Mouse (Mus musculus) embryonic facial prominence, embryonic 11.5 days (tissue): ENCODE measurements around the gene Cope. TPM values are rescaled to one million over a fixed set of nuclear protein-coding genes. Genes with fewer than 3 reads are reported as not detected.
A peak's percentile ranks its signal among the peaks of the same experiment; 100 is the strongest.

Experiments used
- ATAC-seq: fragments of 200-750 bp; cut with Nextera tagmentation; replicated peaks from 2 replicates; pipeline ENCODE4 v1.8.0; 2017; ENCODE audit warnings: low read depth; ENCODE audit not compliant: insufficient number of reproducible peaks, low FRiP score, low TSS enrichment
- DNase-seq: peaks from one replicate; pipeline ENCODE4 v3.0.0-alpha.2; 2015; ENCODE audit warnings: low spot score
- H3K27ac ChIP-seq: fragments of 300-500 bp; sonication (generic); replicated peaks from 2 replicates; pipeline ENCODE4 v1.5.1; 2014; ENCODE audit warnings: mild to moderate bottlenecking, low read depth, low read length, control low read depth
- H3K27me3 ChIP-seq: fragments of 300-500 bp; sonication (generic); 2 replicates; pipeline ENCODE4 v1.6.1; 2014; ENCODE audit warnings: mild to moderate bottlenecking, low read length, moderate library complexity, mixed read lengths; ENCODE audit not compliant: control insufficient read depth, insufficient read depth
- H3K36me3 ChIP-seq: fragments of 300-500 bp; sonication (generic); replicated peaks from 2 replicates; pipeline ENCODE4 v1.6.1; 2014; ENCODE audit warnings: low read depth, mild to moderate bottlenecking, low read length, moderate library complexity, mixed read lengths; ENCODE audit not compliant: control insufficient read depth, insufficient read depth
- H3K4me1 ChIP-seq: fragments of 300-500 bp; sonication (generic); 2 replicates; pipeline ENCODE4 v1.6.1; 2014; ENCODE audit warnings: low read length, mixed read lengths; ENCODE audit not compliant: control insufficient read depth, insufficient read depth
- H3K4me2 ChIP-seq: fragments of 300-500 bp; sonication (generic); 2 replicates; pipeline ENCODE4 v1.6.1; 2014; ENCODE audit warnings: low read depth, mild to moderate bottlenecking, control low read depth, low read length, moderate library complexity
- H3K4me3 ChIP-seq: fragments of 300-500 bp; sonication (generic); 2 replicates; pipeline ENCODE4 v1.5.1; 2014; ENCODE audit warnings: low read depth, low read length, control low read depth
- H3K9ac ChIP-seq: fragments of 300-500 bp; sonication (generic); replicated peaks from 2 replicates; pipeline ENCODE4 v1.6.1; 2014; ENCODE audit warnings: mild to moderate bottlenecking, control low read depth, low read length
- H3K9me3 ChIP-seq: fragments of 300-500 bp; sonication (generic); replicated peaks from 2 replicates; pipeline ENCODE4 v1.6.1; 2016; ENCODE audit warnings: mild to moderate bottlenecking, low read length, inconsistent platforms, mixed read lengths; ENCODE audit not compliant: control insufficient read depth
- whole genome bisulfite sequencing: fragments of 180-500 bp; shearing (Covaris S2); extraction: QIAGEN DNeasy Blood & Tissue Kit; methylation state at CpG from one replicate; pipeline ENCODE4 v1.1.7; 2014; 5-methylcytosine and 5-hydroxymethylcytosine counted together
- polyA plus RNA-seq: library from polyadenylated mRNA; unstranded; fragments of >200 nt; fragmentation: Nextera tagmentation; extraction: Ambion mirVana; gene quantifications from 2 replicates; pipeline ENCODE4 v1.2.1, GENCODE M21; 2014

Gene Cope
- polyA plus RNA-seq, 1 experiment from 2014 or later, result 220 TPM

- Histone ChIP-seq H3K27ac (no peak overlapping the region), H3K9me3 (no peaks in the 10 kb centered on the region), H3K9ac (peak overlapping the region; percentile 50), H3K27me3 (no peaks in the 10 kb centered on the region), H3K4me3 (peak overlapping the region; percentile 8; the same call in 1 of the 2 replicates), H3K4me2 (peak overlapping the region; percentile 34), H3K36me3 (peaks cover 18% of the 10 kb centered on the region), H3K4me1 (peaks cover 12% of the 10 kb centered on the region)
- ATAC-seq (peak; percentile 19), DNase-seq (peak; percentile 38)
- 5% methylated on average over 45 of the region's 45 CpGs for WGBS
Observed at GRCm38 (mm10) chr8:70329835-70330740, 27.8 kb downstream of the Cope start.

DNA sequence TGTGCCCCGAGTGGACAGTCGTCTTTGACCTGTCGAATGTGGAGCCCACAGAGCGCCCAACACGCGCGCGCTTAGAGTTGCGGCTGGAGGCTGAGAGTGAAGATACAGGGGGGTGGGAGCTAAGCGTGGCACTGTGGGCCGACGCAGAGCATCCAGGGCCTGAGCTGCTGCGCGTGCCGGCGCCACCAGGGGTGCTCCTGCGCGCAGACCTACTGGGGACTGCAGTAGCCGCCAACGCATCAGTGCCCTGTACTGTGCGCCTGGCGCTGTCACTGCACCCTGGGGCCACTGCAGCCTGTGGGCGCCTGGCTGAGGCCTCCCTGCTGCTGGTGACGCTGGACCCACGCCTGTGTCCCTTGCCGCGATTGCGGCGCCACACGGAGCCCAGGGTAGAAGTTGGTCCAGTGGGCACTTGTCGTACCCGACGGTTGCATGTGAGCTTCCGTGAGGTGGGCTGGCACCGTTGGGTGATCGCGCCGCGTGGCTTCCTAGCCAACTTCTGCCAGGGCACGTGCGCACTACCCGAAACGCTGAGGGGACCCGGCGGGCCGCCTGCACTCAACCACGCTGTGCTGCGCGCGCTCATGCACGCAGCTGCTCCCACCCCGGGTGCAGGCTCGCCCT lies 28.5 kb downstream of the Cope start:
- H3K27me3 ChIP-seq, result no peaks in the 10 kb centered on the region
- peaks cover 12% of the 10 kb centered on the region for H3K4me1 ChIP-seq
- peak overlapping the region; percentile 8; the same call in 1 of the 2 replicates for H3K4me3 ChIP-seq
- DNase-seq, result peak; percentile 81
- peak overlapping the region; percentile 50 for H3K9ac ChIP-seq
- no peak overlapping the region; the same call in 1 of the 2 replicates for H3K27ac ChIP-seq
- H3K36me3 ChIP-seq, result peaks cover 23% of the 10 kb centered on the region
- peak overlapping the region; percentile 34 for H3K4me2 ChIP-seq
- WGBS, result 30% methylated on average over 53 of the region's 53 CpGs
- peak; percentile 63 for ATAC-seq
- no peaks in the 10 kb centered on the region for H3K9me3 ChIP-seq

DNA sequence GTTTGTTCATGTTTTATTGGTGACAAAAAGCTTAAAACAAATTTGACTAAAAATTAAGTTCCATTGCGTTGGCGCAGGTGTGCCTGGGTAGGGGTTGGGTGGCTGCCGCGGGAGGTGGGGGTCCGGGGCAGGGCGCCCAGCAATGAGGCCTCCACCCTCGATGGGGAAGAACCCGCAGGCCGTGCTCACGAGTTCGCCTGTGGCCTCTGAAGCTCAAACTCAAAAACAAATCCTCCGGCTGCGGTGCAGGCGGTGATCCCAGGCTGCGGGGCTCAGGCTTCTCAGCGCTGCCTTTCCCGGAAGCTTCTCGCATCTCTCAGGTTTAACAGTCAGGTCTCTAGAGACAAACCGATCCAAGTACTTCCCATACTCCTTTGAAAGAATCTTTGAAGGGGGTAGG lies 29.2 kb downstream of the Cope start:
- 64% methylated on average over 19 of the region's 19 CpGs for WGBS
- Histone ChIP-seq H3K4me1 (peaks cover 12% of the 10 kb centered on the region), H3K27me3 (no peaks in the 10 kb centered on the region), H3K36me3 (peaks cover 23% of the 10 kb centered on the region), H3K27ac (no peak overlapping the region), H3K4me2 (no peak overlapping the region), H3K4me3 (no peak overlapping the region), H3K9me3 (no peaks in the 10 kb centered on the region), H3K9ac (no peak overlapping the region)
- peak; percentile 48 for DNase-seq
- no peak for ATAC-seq

DNA sequence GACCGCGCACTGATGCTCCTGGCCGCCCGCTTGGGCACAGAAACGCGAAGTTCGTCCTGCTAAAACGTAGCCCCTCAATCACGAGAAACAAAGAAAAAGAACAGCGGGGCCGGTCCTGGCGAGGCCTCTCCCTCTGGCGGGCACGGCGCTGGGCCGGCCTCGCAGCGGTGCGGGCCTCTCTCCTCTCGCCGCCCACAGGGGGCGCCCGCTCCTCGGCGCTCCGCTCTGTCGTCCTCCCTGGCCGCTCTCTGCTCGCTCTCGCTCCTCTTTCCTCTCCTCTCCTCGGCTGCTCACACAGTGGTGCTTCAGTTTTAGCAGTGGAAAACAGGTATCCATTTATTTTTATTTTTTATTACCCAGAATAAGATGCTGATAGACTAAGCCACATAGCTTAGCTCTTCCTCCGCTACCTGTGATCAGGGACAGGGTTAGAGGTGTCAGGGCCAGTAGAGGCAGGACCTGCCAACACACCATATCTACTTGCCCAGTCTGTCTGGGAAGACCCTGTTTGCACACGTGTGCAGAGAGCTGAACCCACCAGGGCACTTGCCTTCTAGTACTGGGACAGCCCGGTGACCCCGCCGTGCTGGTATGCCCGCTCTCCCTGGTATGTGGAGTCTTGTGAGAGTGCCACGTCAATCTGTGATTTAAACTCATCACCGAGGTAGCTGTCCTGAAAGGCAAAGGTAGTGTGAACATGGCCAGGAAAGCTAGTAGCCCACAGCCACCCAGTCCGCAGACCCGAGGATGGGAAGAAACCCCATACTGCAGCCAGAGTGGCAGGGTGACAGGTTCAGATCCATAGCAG lies 30.0 kb downstream of the Cope start:
- Histone ChIP-seq H3K27me3 (no peaks in the 10 kb centered on the region), H3K4me3 (no peak overlapping the region), H3K4me1 (peaks cover 12% of the 10 kb centered on the region), H3K36me3 (peaks cover 24% of the 10 kb centered on the region), H3K9ac (no peak overlapping the region), H3K27ac (0 out of 2 replicates have a peak overlapping the region, but pooled peaks have one; percentile 2), H3K4me2 (no peak overlapping the region), H3K9me3 (no peaks in the 10 kb centered on the region)
- 24% methylated on average over 41 of the region's 41 CpGs for WGBS
- peak; percentile 88 for DNase-seq
- ATAC-seq, result peak; percentile 70

DNA sequence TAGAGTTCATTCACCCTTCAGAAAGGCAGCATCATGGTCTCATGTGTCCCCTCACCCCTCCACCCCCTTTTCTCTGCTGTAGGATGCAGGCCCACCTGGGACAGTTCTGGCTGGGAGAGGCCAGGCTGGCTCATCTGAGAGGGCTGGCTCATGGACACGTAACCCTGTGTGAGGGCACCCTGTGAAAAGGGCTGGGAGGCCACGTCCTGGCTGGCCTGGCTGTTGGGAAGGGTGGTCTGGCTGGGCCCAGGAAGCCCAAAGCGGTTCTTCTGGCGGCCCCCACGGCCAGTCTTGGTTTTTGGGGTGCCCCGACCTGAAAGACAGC lies 30.5 kb downstream of the Cope start:
- H3K9ac ChIP-seq, result no peak overlapping the region
- WGBS, result 93% methylated on average over 6 of the region's 6 CpGs
- peaks cover 26% of the 10 kb centered on the region for H3K36me3 ChIP-seq

GRCm38 (mm10) chr8:70338931-70339330 lies 36.6 kb downstream of the Cope start:
- peaks cover 24% of the 10 kb centered on the region for H3K36me3 ChIP-seq
- WGBS, result 92% methylated on average over 7 of the region's 7 CpGs

More for the DNA sequence above, 30.5 kb downstream of the Cope start:
- no peak overlapping the region for H3K4me3 ChIP-seq
- H3K27me3 ChIP-seq, result no peaks in the 10 kb centered on the region
- peaks cover 12% of the 10 kb centered on the region for H3K4me1 ChIP-seq
- no peak overlapping the region for H3K4me2 ChIP-seq
- H3K27ac ChIP-seq, result no peak overlapping the region
- no peaks in the 10 kb centered on the region for H3K9me3 ChIP-seq
- ATAC-seq (no peak), DNase-seq (no peak)

GRCm38 (mm10) chr8:70340659-70341058 lies 38.3 kb downstream of the Cope start:
- H3K9me3 ChIP-seq, result no peaks in the 10 kb centered on the region
- no peak for ATAC-seq
- peaks cover 9% of the 10 kb centered on the region for H3K36me3 ChIP-seq
- H3K4me2 ChIP-seq, result no peak overlapping the region
- no peak for DNase-seq
- no peaks in the 10 kb centered on the region for H3K27me3 ChIP-seq
- no peak overlapping the region for H3K9ac ChIP-seq
- no peak overlapping the region for H3K4me3 ChIP-seq
- H3K4me1 ChIP-seq, result peaks cover 3% of the 10 kb centered on the region; the same call in 1 of the 2 replicates
- H3K27ac ChIP-seq, result no peak overlapping the region
- 93% methylated on average over 7 of the region's 7 CpGs for WGBS

More at GRCm38 (mm10) chr8:70338931-70339330, 36.6 kb downstream of the Cope start:
- no peak for ATAC-seq
- no peak for DNase-seq
- Histone ChIP-seq H3K9ac (no peak overlapping the region), H3K4me2 (no peak overlapping the region), H3K27me3 (no peaks in the 10 kb centered on the region), H3K4me1 (peaks cover 3% of the 10 kb centered on the region; the same call in 1 of the 2 replicates), H3K4me3 (no peak overlapping the region), H3K27ac (no peak overlapping the region), H3K9me3 (no peaks in the 10 kb centered on the region)
